Mouse (Mus musculus) midbrain, embryonic 14.5 days (tissue): ENCODE data around the gene Eva1c. TPM values are rescaled to one million over a fixed set of nuclear protein-coding genes. Genes with fewer than 3 reads are reported as not detected.
A peak's percentile ranks its signal among the peaks of the same experiment; 100 is the strongest.

Experiments used
- ATAC-seq: fragments of 200-750 bp; cut with Nextera tagmentation; 2 replicates; pipeline ENCODE4 v1.8.0; 2017; ENCODE audit warnings: moderate number of reproducible peaks, moderate library complexity; ENCODE audit not compliant: low FRiP score, low TSS enrichment
- DNase-seq: peaks from one replicate; pipeline ENCODE4 v3.0.0-alpha.2; 2015
- H3K27ac ChIP-seq: fragments of 300-500 bp; sonication (generic); replicated peaks from 2 replicates; pipeline ENCODE4 v1.5.1; 2014; ENCODE audit warnings: mild to moderate bottlenecking, low read depth, low read length, moderate library complexity
- H3K27me3 ChIP-seq: fragments of 300-500 bp; sonication (generic); 2 replicates; pipeline ENCODE4 v1.6.1; 2014; ENCODE audit warnings: low read length, control low read depth, mixed read lengths; ENCODE audit not compliant: control insufficient read depth, insufficient read depth
- H3K36me3 ChIP-seq: fragments of 300-500 bp; sonication (generic); 2 replicates; pipeline ENCODE4 v1.6.1; 2014; ENCODE audit warnings: low read length, control low read depth; ENCODE audit not compliant: control insufficient read depth, insufficient read depth
- H3K4me1 ChIP-seq: fragments of 300-500 bp; sonication (generic); 2 replicates; pipeline ENCODE4 v1.6.1; 2014; ENCODE audit warnings: mild to moderate bottlenecking, antibody characterized with exemption, low read length, control low read depth; ENCODE audit not compliant: control insufficient read depth, insufficient read depth
- H3K4me2 ChIP-seq: fragments of 300-500 bp; sonication (generic); 2 replicates; pipeline ENCODE4 v1.6.1; 2014; ENCODE audit warnings: mild to moderate bottlenecking, low read length, moderate library complexity
- H3K4me3 ChIP-seq: fragments of 300-500 bp; sonication (generic); replicated peaks from 2 replicates; pipeline ENCODE4 v1.5.1; 2014; ENCODE audit warnings: low read depth, low read length
- H3K9ac ChIP-seq: fragments of 300-500 bp; sonication (generic); replicated peaks from 2 replicates; pipeline ENCODE4 v1.6.1; 2014; ENCODE audit warnings: mild to moderate bottlenecking, low read length, moderate library complexity
- H3K9me3 ChIP-seq: fragments of 300-500 bp; sonication (generic); 2 replicates; pipeline ENCODE4 v1.6.1; 2016; ENCODE audit warnings: low read length, control low read depth, mixed read lengths; ENCODE audit not compliant: control insufficient read depth
- WGBS: fragments of 180-500 bp; shearing (Covaris S2); extraction: QIAGEN DNeasy Blood & Tissue Kit; methylation state at CpG from one replicate; pipeline ENCODE4 v1.1.7; 2014; 5-methylcytosine and 5-hydroxymethylcytosine counted together
- polyA plus RNA-seq: library from polyadenylated mRNA; unstranded; fragments of >200 nt; fragmentation: Nextera tagmentation; extraction: Ambion mirVana; gene quantifications from 2 replicates; pipeline ENCODE4 v1.2.1, GENCODE M21; 2014

Eva1c gene
- polyA plus RNA-seq, 1 experiment from 2014 or later, result 2.4 TPM

DNA sequence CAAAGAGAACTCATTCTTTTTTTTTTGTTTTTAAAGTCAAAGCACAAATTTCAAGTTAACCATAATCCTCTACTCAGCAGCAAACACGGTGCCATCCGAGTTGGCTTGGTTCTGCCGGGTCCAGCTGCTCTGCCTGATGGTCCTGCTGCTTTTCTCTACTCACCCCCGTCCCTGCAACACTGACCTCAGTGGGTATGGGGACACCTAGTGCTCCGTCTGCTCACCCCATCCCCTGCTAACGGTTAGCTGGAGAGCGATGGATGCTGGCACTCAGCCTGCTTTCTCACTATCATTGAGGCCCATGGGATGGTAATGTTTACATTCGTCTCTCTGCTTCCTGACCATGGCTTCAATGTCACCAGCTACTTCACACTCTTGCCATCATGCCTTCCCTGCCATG, 28.1 kb upstream of the Eva1c start:
- WGBS, result 89% methylated on average over 8 of the region's 8 CpGs
- H3K4me2 ChIP-seq, result no peak overlapping the region
- H3K9me3 ChIP-seq, result no peaks in the 10 kb centered on the region
- no peaks in the 10 kb centered on the region for H3K4me1 ChIP-seq
- H3K36me3 ChIP-seq, result peaks cover 82% of the 10 kb centered on the region
- H3K27me3 ChIP-seq, result no peaks in the 10 kb centered on the region
- H3K9ac ChIP-seq, result no peak overlapping the region
- H3K4me3 ChIP-seq, result no peak overlapping the region
- DNase-seq, result no peak
- H3K27ac ChIP-seq, result no peak overlapping the region
- no peak for ATAC-seq

- no peak overlapping the region for H3K4me3 ChIP-seq
- H3K4me2 ChIP-seq, result no peak overlapping the region
- no peaks in the 10 kb centered on the region for H3K4me1 ChIP-seq
- no peak overlapping the region for H3K27ac ChIP-seq
- no peak overlapping the region for H3K9ac ChIP-seq
- H3K9me3 ChIP-seq, result no peaks in the 10 kb centered on the region
- no peaks in the 10 kb centered on the region for H3K27me3 ChIP-seq
- ATAC-seq (no peak), DNase-seq (no peak)
- peaks cover 82% of the 10 kb centered on the region for H3K36me3 ChIP-seq
- 91% methylated on average over 5 of the region's 5 CpGs for WGBS
Measured at GRCm38 (mm10) chr16:90798848-90799247, 27.7 kb upstream of the Eva1c start.

- H3K9me3 ChIP-seq, result no peaks in the 10 kb centered on the region
- 92% methylated on average over 10 of the region's 10 CpGs for WGBS
- no peaks in the 10 kb centered on the region for H3K4me1 ChIP-seq
- no peak overlapping the region for H3K4me2 ChIP-seq
- DNase-seq (no peak), ATAC-seq (no peak)
- H3K36me3 ChIP-seq, result peaks cover 82% of the 10 kb centered on the region
- no peak overlapping the region for H3K27ac ChIP-seq
- H3K4me3 ChIP-seq, result no peak overlapping the region
- no peak overlapping the region for H3K9ac ChIP-seq
- H3K27me3 ChIP-seq, result no peaks in the 10 kb centered on the region
Measured at GRCm38 (mm10) chr16:90799840-90800239, 26.7 kb upstream of the Eva1c start.

GRCm38 (mm10) chr16:90801251-90801650, 25.3 kb upstream of the Eva1c start:
- Histone ChIP-seq H3K9me3 (no peaks in the 10 kb centered on the region), H3K36me3 (peaks cover 74% of the 10 kb centered on the region), H3K9ac (no peak overlapping the region), H3K4me2 (no peak overlapping the region), H3K4me1 (no peaks in the 10 kb centered on the region), H3K4me3 (no peak overlapping the region), H3K27me3 (no peaks in the 10 kb centered on the region), H3K27ac (no peak overlapping the region)
- no peak for ATAC-seq
- WGBS, result 96% methylated on average over 5 of the region's 5 CpGs
- DNase-seq, result no peak

DNA sequence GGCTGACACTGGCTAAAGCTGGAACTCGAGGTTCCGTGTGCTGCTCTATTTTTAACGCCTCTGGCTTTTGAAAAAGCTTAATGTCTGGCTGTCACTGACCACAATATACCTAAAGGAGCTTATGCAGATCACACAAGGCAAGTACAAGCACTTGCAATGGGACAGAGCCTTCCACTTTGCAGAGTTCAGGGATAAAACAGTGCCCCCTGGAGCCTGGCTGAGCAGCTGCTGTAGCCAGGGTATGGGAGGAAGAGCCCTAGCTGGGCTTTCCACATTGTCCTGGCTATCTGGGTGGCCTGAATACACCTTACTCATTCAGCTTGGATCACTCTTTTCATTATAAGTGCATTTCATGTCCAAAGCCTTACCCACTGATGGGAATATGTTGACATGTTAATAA, 24.6 kb upstream of the Eva1c start:
- WGBS, result 43% methylated on average over 3 of the region's 3 CpGs
- peak; percentile 53 for DNase-seq

DNA sequence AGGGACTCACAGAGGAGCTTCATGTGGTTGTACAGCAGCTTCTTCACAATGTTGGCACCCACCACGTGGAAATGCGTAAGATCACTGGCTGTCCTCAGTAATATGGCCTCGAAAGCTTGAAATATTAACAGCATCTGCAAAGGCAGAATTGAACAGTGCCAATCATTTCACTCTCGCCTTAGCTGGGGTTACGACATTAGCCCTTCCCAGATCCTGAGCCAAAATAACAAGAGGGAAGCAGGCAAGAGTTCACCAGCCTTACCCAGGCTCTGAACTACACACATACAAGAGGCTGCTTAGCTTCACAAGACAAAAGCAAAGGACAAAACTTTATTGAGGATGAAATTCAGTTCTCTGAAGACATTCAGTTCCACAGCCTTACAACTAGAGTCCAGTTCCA, 22.1 kb upstream of the Eva1c start:
- no peak overlapping the region for H3K4me3 ChIP-seq
- H3K27me3 ChIP-seq, result no peaks in the 10 kb centered on the region
- H3K9me3 ChIP-seq, result no peaks in the 10 kb centered on the region
- DNase-seq (no peak), ATAC-seq (no peak)
- peaks cover 50% of the 10 kb centered on the region for H3K36me3 ChIP-seq
- H3K4me1 ChIP-seq, result 0 out of 2 replicates have a peak, but pooled peaks cover 3% of the 10 kb centered on the region
- WGBS, result 97% methylated on average over 5 of the region's 5 CpGs
- no peak overlapping the region for H3K27ac ChIP-seq
- H3K9ac ChIP-seq, result no peak overlapping the region
- H3K4me2 ChIP-seq, result no peak overlapping the region

More for the DNA sequence above, 24.6 kb upstream of the Eva1c start:
- peaks cover 69% of the 10 kb centered on the region for H3K36me3 ChIP-seq
- no peak for ATAC-seq
- H3K9me3 ChIP-seq, result no peaks in the 10 kb centered on the region
- H3K4me1 ChIP-seq, result no peaks in the 10 kb centered on the region
- H3K4me2 ChIP-seq, result no peak overlapping the region
- no peaks in the 10 kb centered on the region for H3K27me3 ChIP-seq
- no peak overlapping the region for H3K9ac ChIP-seq
- no peak overlapping the region for H3K4me3 ChIP-seq
- H3K27ac ChIP-seq, result no peak overlapping the region

GRCm38 (mm10) chr16:90809975-90810715, 16.4 kb upstream of the Eva1c start, which contains the start of gene Urb1:
TSS of gene Urb1 (minus strand) at chr16:90810413.
- Histone ChIP-seq H3K9me3 (no peaks in the 10 kb centered on the region), H3K27ac (peak within 1 kb of the TSS; percentile 71), H3K9ac (peak within 1 kb of the TSS; percentile 49; the same call in 1 of the 2 replicates), H3K4me3 (peak within 1 kb of the TSS; percentile 61), H3K4me2 (peak within 1 kb of the TSS; percentile 65), H3K4me1 (peaks cover 9% of the 10 kb centered on the region), H3K27me3 (no peaks in the 10 kb centered on the region), H3K36me3 (peaks cover 4% of the 10 kb centered on the region; the same call in 1 of the 2 replicates)
- peak; percentile 97 for DNase-seq
- under 1% methylated on average over 47 of the region's 47 CpGs for WGBS
- ATAC-seq, result peak; percentile 95

GRCm38 (mm10) chr16:90810716-90811256, 15.7 kb upstream of the Eva1c start:
- Histone ChIP-seq H3K36me3 (no peaks in the 10 kb centered on the region), H3K27me3 (no peaks in the 10 kb centered on the region), H3K4me3 (peak overlapping the region; percentile 61), H3K4me2 (peak overlapping the region; percentile 65), H3K9me3 (no peaks in the 10 kb centered on the region), H3K4me1 (peaks cover 9% of the 10 kb centered on the region), H3K27ac (peak overlapping the region; percentile 71), H3K9ac (peak overlapping the region; percentile 49; the same call in 1 of the 2 replicates)
- WGBS, result 50% methylated on average over 11 of the region's 11 CpGs
- ATAC-seq (peak; percentile 28; the same call in 1 of the 2 replicates), DNase-seq (no peak)

DNA sequence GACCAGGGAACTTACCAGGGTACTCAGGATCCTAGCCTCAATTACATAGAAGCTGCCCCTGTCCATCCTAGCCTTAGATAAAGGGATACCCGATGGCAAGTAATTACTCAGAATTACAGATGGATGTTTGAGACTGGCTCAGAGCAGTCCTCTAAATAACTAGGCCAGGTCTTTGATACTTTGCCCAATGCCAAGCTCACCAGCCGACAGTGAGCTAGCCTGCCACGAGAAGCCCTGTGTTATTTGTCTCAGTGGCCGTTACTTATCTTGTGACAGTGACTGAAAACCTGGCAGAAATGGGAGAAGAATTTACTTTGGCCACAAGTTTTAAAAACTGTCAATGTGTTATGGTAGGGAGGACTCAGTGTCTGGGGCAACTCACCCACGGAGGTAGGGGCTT, 14.4 kb upstream of the Eva1c start:
- ATAC-seq (no peak), DNase-seq (no peak)
- Histone ChIP-seq H3K36me3 (no peaks in the 10 kb centered on the region), H3K4me2 (no peak overlapping the region), H3K4me1 (peaks cover 9% of the 10 kb centered on the region), H3K4me3 (no peak overlapping the region), H3K27ac (no peak overlapping the region), H3K9me3 (no peaks in the 10 kb centered on the region), H3K9ac (no peak overlapping the region), H3K27me3 (no peaks in the 10 kb centered on the region)
- WGBS, result 91% methylated on average over 5 of the region's 5 CpGs
